Mouse (Mus musculus): Measurements from ENCODE around the gene Tmem132d. TPM values are rescaled to one million over a fixed set of nuclear protein-coding genes. Genes with fewer than 3 reads are reported as not detected.

Gene Tmem132d
- polyA plus RNA-seq, 1 experiment from 2014 or later: not detected

GRCm38 (mm10) chr5:127918376-127918775 lies 514.5 kb downstream of the Tmem132d start:
- 85% methylated on average over 3 of the region's 3 CpGs for WGBS (ENCODE audit: insufficient replicate concordance)
- Histone ChIP-seq H3K4me3 (ENCODE audit: low read depth, low read length) (no peak overlapping the region), H3K27me3 (ENCODE audit: insufficient read depth, low read length) (no peaks in the 10 kb centered on the region), H3K4me1 (ENCODE audit: insufficient read depth) (no peaks in the 10 kb centered on the region), H3K4me2 (ENCODE audit: low read depth, low read length) (no peak overlapping the region), H3K27ac (ENCODE audit: low read depth) (no peak overlapping the region), H3K36me3 (replicated peaks; ENCODE audit: insufficient read depth, low read length) (no peaks in the 10 kb centered on the region), H3K9me3 (ENCODE audit: low read length) (no peaks in the 10 kb centered on the region; the same call in 1 of the 2 replicates), H3K9ac (replicated peaks) (no peak overlapping the region)
- ATAC-seq (no peak), DNase-seq (no peak)
- no peak for TF ChIP-seq EP300 (IDR thresholded peaks at IDR 0.05; ENCODE audit: low read depth)
- TF ChIP-seq CTCF (IDR thresholded peaks at IDR 0.05; ENCODE audit: low read depth): no peak

- Histone ChIP-seq H3K36me3 (replicated peaks; ENCODE audit: insufficient read depth, low read length) (no peaks in the 10 kb centered on the region), H3K4me3 (ENCODE audit: low read depth, low read length) (no peak overlapping the region), H3K9ac (replicated peaks) (no peak overlapping the region), H3K27me3 (ENCODE audit: insufficient read depth, low read length) (no peaks in the 10 kb centered on the region), H3K27ac (ENCODE audit: low read depth) (no peak overlapping the region), H3K4me2 (ENCODE audit: low read depth, low read length) (no peak overlapping the region), H3K9me3 (ENCODE audit: low read length) (no peaks in the 10 kb centered on the region; the same call in 1 of the 2 replicates), H3K4me1 (ENCODE audit: insufficient read depth) (no peaks in the 10 kb centered on the region)
- 76% methylated on average over 11 of the region's 11 CpGs for WGBS (ENCODE audit: insufficient replicate concordance)
- ATAC-seq: no peak
- TF ChIP-seq CTCF (IDR thresholded peaks at IDR 0.05; ENCODE audit: low read depth) (no peak), EP300 (IDR thresholded peaks at IDR 0.05; ENCODE audit: low read depth) (no peak)
- no peak for DNase-seq
Observed at GRCm38 (mm10) chr5:127914157-127914556, 518.7 kb downstream of the Tmem132d start.

- 61% methylated on average over 3 of the region's 3 CpGs for WGBS (ENCODE audit: insufficient replicate concordance)
- no peak overlapping the region for H3K9ac ChIP-seq (replicated peaks)
- DNase-seq (no peak), ATAC-seq (no peak)
- no peak overlapping the region for H3K27ac ChIP-seq (ENCODE audit: low read depth)
- H3K4me3 ChIP-seq (ENCODE audit: low read depth, low read length): no peak overlapping the region
- no peak for TF ChIP-seq EP300 (IDR thresholded peaks at IDR 0.05; ENCODE audit: low read depth)
- TF ChIP-seq CTCF (IDR thresholded peaks at IDR 0.05; ENCODE audit: low read depth): no peak
- H3K36me3 ChIP-seq (replicated peaks; ENCODE audit: insufficient read depth, low read length): no peaks in the 10 kb centered on the region
- H3K4me1 ChIP-seq (ENCODE audit: insufficient read depth): no peaks in the 10 kb centered on the region
- H3K9me3 ChIP-seq (ENCODE audit: low read length): no peaks in the 10 kb centered on the region; the same call in 1 of the 2 replicates
- no peak overlapping the region for H3K4me2 ChIP-seq (ENCODE audit: low read depth, low read length)
- H3K27me3 ChIP-seq (ENCODE audit: insufficient read depth, low read length): no peaks in the 10 kb centered on the region
Observed at GRCm38 (mm10) chr5:127911603-127912002, 521.3 kb downstream of the Tmem132d start.

GRCm38 (mm10) chr5:127910356-127910755 lies 522.5 kb downstream of the Tmem132d start:
- no peak for ATAC-seq
- Histone ChIP-seq H3K4me3 (ENCODE audit: low read depth, low read length) (no peak overlapping the region), H3K27me3 (ENCODE audit: insufficient read depth, low read length) (no peaks in the 10 kb centered on the region), H3K9ac (replicated peaks) (no peak overlapping the region), H3K27ac (ENCODE audit: low read depth) (no peak overlapping the region), H3K4me2 (ENCODE audit: low read depth, low read length) (no peak overlapping the region), H3K36me3 (replicated peaks; ENCODE audit: insufficient read depth, low read length) (no peaks in the 10 kb centered on the region), H3K4me1 (ENCODE audit: insufficient read depth) (no peaks in the 10 kb centered on the region), H3K9me3 (ENCODE audit: low read length) (no peaks in the 10 kb centered on the region; the same call in 1 of the 2 replicates)
- TF ChIP-seq CTCF (IDR thresholded peaks at IDR 0.05; ENCODE audit: low read depth): no peak
- TF ChIP-seq EP300 (IDR thresholded peaks at IDR 0.05; ENCODE audit: low read depth): no peak
- 57% methylated on average over 2 of the region's 2 CpGs for WGBS (ENCODE audit: insufficient replicate concordance)
- DNase-seq: no peak

- 59% methylated on average over 1 of the region's 1 CpGs for WGBS (ENCODE audit: insufficient replicate concordance)
- no peak overlapping the region for H3K4me2 ChIP-seq (ENCODE audit: low read depth, low read length)
- DNase-seq: no peak
- ATAC-seq: no peak
- no peaks in the 10 kb centered on the region for H3K9me3 ChIP-seq (ENCODE audit: low read length)
- H3K27ac ChIP-seq (ENCODE audit: low read depth): no peak overlapping the region
- H3K27me3 ChIP-seq (ENCODE audit: insufficient read depth, low read length): no peaks in the 10 kb centered on the region
- TF ChIP-seq EP300 (IDR thresholded peaks at IDR 0.05; ENCODE audit: low read depth): no peak
- no peaks in the 10 kb centered on the region for H3K4me1 ChIP-seq (ENCODE audit: insufficient read depth)
- H3K9ac ChIP-seq (replicated peaks): no peak overlapping the region
- no peaks in the 10 kb centered on the region for H3K36me3 ChIP-seq (replicated peaks; ENCODE audit: insufficient read depth, low read length)
- H3K4me3 ChIP-seq (ENCODE audit: low read depth, low read length): no peak overlapping the region
Observed at GRCm38 (mm10) chr5:127895176-127895575, 537.7 kb downstream of the Tmem132d start.

- ATAC-seq: no peak
- no peak for DNase-seq
- Histone ChIP-seq H3K36me3 (replicated peaks; ENCODE audit: insufficient read depth, low read length) (no peaks in the 10 kb centered on the region), H3K4me3 (ENCODE audit: low read depth, low read length) (no peak overlapping the region), H3K9ac (replicated peaks) (no peak overlapping the region), H3K27me3 (ENCODE audit: insufficient read depth, low read length) (no peaks in the 10 kb centered on the region), H3K4me2 (ENCODE audit: low read depth, low read length) (no peak overlapping the region), H3K27ac (ENCODE audit: low read depth) (no peak overlapping the region), H3K9me3 (ENCODE audit: low read length) (peaks cover 9% of the 10 kb centered on the region; the same call in 1 of the 2 replicates), H3K4me1 (ENCODE audit: insufficient read depth) (no peaks in the 10 kb centered on the region)
- 82% methylated on average over 18 of the region's 18 CpGs for WGBS (ENCODE audit: insufficient replicate concordance)
- TF ChIP-seq CTCF (IDR thresholded peaks at IDR 0.05; ENCODE audit: low read depth) (no peak), EP300 (IDR thresholded peaks at IDR 0.05; ENCODE audit: low read depth) (no peak)
Observed at GRCm38 (mm10) chr5:127885566-127886505, 547.0 kb downstream of the Tmem132d start.
